Mouse (Mus musculus) spleen, adult 2 months (tissue): Measurements from ENCODE around the gene Ptpn4.

Source experiments
- CTCF ChIP-seq: fragments of 200-500 bp; IDR thresholded peaks from 2 replicates; pipeline ENCODE4 v1.5.1; 2011; ENCODE audit warnings: mild to moderate bottlenecking, inconsistent platforms; ENCODE audit not compliant: insufficient read depth, insufficient read length, insufficient replicate concordance; ENCODE audit errors: extremely low read depth
- POLR2A ChIP-seq: fragments of 200-500 bp; IDR thresholded peaks from 2 replicates; pipeline ENCODE4 v1.6.1; 2011; ENCODE audit warnings: low read depth, low read length, inconsistent platforms

GRCm38 (mm10) chr1:119649627-119650026, 187.8 kb downstream of the Ptpn4 start:
- TF ChIP-seq CTCF = no peak
- TF ChIP-seq POLR2A = no peak
